Mouse (Mus musculus) forebrain, postnatal 0 days (tissue): ENCODE measurements around the gene Ksr1. TPM values are rescaled to one million over a fixed set of nuclear protein-coding genes. Genes with fewer than 3 reads are reported as not detected.
A peak's percentile ranks its signal among the peaks of the same experiment; 100 is the strongest.

Experiments
- ATAC-seq: fragments of 200-750 bp; cut with Nextera tagmentation; 2 replicates; pipeline ENCODE4 v1.8.0; 2017; ENCODE audit warnings: mild to moderate bottlenecking, moderate library complexity
- DNase-seq: peaks from one replicate; pipeline ENCODE4 v3.0.0-alpha.2; 2015
- H3K27ac ChIP-seq: fragments of 300-500 bp; sonication (generic); 2 replicates; pipeline ENCODE4 v1.5.1; 2014; ENCODE audit warnings: low read depth, mild to moderate bottlenecking, antibody characterized with exemption, low read length, moderate library complexity, mixed read lengths
- H3K27me3 ChIP-seq: fragments of 300-500 bp; sonication (generic); 2 replicates; pipeline ENCODE4 v1.6.1; 2014; ENCODE audit warnings: mild to moderate bottlenecking, low read length, mixed read lengths; ENCODE audit not compliant: insufficient read depth
- H3K36me3 ChIP-seq: fragments of 300-500 bp; sonication (generic); 2 replicates; pipeline ENCODE4 v1.6.1; 2014; ENCODE audit warnings: mild to moderate bottlenecking, moderate library complexity; ENCODE audit not compliant: insufficient read depth
- H3K4me1 ChIP-seq: fragments of 300-500 bp; sonication (generic); 2 replicates; pipeline ENCODE4 v1.6.1; 2014; ENCODE audit warnings: antibody characterized with exemption; ENCODE audit not compliant: insufficient read depth
- H3K4me2 ChIP-seq: fragments of 300-500 bp; sonication (generic); 2 replicates; pipeline ENCODE4 v1.6.1; 2014; ENCODE audit warnings: low read depth, mild to moderate bottlenecking, moderate library complexity
- H3K4me3 ChIP-seq: fragments of 300-500 bp; sonication (generic); 2 replicates; pipeline ENCODE4 v1.5.1; 2014; ENCODE audit warnings: low read depth, low read length, mixed read lengths
- H3K9ac ChIP-seq: fragments of 300-500 bp; sonication (generic); 2 replicates; pipeline ENCODE4 v1.6.1; 2014; ENCODE audit warnings: mild to moderate bottlenecking
- H3K9me3 ChIP-seq: fragments of 300-500 bp; sonication (generic); 2 replicates; pipeline ENCODE4 v1.6.1; 2016; ENCODE audit warnings: low read length
- CTCF ChIP-seq: sonication (generic); IDR thresholded peaks from 2 replicates; pipeline ENCODE4 v1.5.1; 2016; ENCODE audit warnings: antibody characterized with exemption, control low read depth, low read depth
- WGBS: fragments of 180-500 bp; shearing (Covaris S2); extraction: QIAGEN DNeasy Blood & Tissue Kit; methylation state at CpG from one replicate; pipeline ENCODE4 v1.1.7; 2014; 5-methylcytosine and 5-hydroxymethylcytosine counted together
- polyA plus RNA-seq: library from polyadenylated mRNA; unstranded; fragments of >200 nt; fragmentation: Nextera tagmentation; extraction: Ambion mirVana; gene quantifications from 2 replicates; pipeline ENCODE4 v1.2.1, GENCODE M21; 2015
- total RNA-seq: library from RNA; depleted of rRNA; stranded (reverse); fragments of >200 nt; gene quantifications from 2 replicates; pipeline ENCODE4 v1.2.3, GENCODE M21; 2014

Ksr1 gene
- total and polyA plus RNA-seq, 2 experiments from 2014 or later, result 2.7 to 33.2 TPM

GRCm38 (mm10) chr11:78983539-78983938 lies 162.7 kb downstream of the Ksr1 start:
- no peaks in the 10 kb centered on the region for H3K36me3 ChIP-seq
- no peak overlapping the region for H3K9ac ChIP-seq
- H3K4me3 ChIP-seq, result no peak overlapping the region
- 82% methylated on average over 7 of the region's 7 CpGs for WGBS
- H3K9me3 ChIP-seq, result no peaks in the 10 kb centered on the region
- H3K4me2 ChIP-seq, result peak overlapping the region; percentile 10; the same call in 1 of the 2 replicates
- H3K27me3 ChIP-seq, result no peaks in the 10 kb centered on the region
- no peaks in the 10 kb centered on the region for H3K4me1 ChIP-seq
- no peak for TF ChIP-seq CTCF
- DNase-seq, result no peak
- H3K27ac ChIP-seq, result no peak overlapping the region
- no peak for ATAC-seq

- no peaks in the 10 kb centered on the region for H3K9me3 ChIP-seq
- H3K27ac ChIP-seq, result no peak overlapping the region
- DNase-seq (no peak), ATAC-seq (no peak)
- no peak for TF ChIP-seq CTCF
- 88% methylated on average over 12 of the region's 12 CpGs for WGBS
- H3K4me2 ChIP-seq, result no peak overlapping the region
- no peaks in the 10 kb centered on the region for H3K36me3 ChIP-seq
- no peaks in the 10 kb centered on the region for H3K27me3 ChIP-seq
- no peaks in the 10 kb centered on the region for H3K4me1 ChIP-seq
- no peak overlapping the region for H3K4me3 ChIP-seq
- no peak overlapping the region for H3K9ac ChIP-seq
Measured at GRCm38 (mm10) chr11:78982513-78983291, 163.5 kb downstream of the Ksr1 start.

- ATAC-seq (no peak), DNase-seq (no peak)
- Histone ChIP-seq H3K27me3 (no peaks in the 10 kb centered on the region), H3K4me3 (no peak overlapping the region), H3K4me1 (no peaks in the 10 kb centered on the region), H3K4me2 (no peak overlapping the region), H3K9me3 (no peaks in the 10 kb centered on the region), H3K36me3 (no peaks in the 10 kb centered on the region), H3K9ac (no peak overlapping the region), H3K27ac (no peak overlapping the region)
- no peak for TF ChIP-seq CTCF
- 82% methylated on average over 2 of the region's 2 CpGs for WGBS
Measured at GRCm38 (mm10) chr11:78982042-78982441, 164.2 kb downstream of the Ksr1 start.

- no peak overlapping the region for H3K27ac ChIP-seq
- no peaks in the 10 kb centered on the region for H3K27me3 ChIP-seq
- H3K36me3 ChIP-seq, result no peaks in the 10 kb centered on the region
- no peak overlapping the region for H3K4me3 ChIP-seq
- 86% methylated on average over 4 of the region's 4 CpGs for WGBS
- TF ChIP-seq CTCF, result no peak
- H3K4me2 ChIP-seq, result no peak overlapping the region
- H3K9ac ChIP-seq, result no peak overlapping the region
- H3K9me3 ChIP-seq, result no peaks in the 10 kb centered on the region
- DNase-seq (no peak), ATAC-seq (no peak)
- no peaks in the 10 kb centered on the region for H3K4me1 ChIP-seq
Measured at GRCm38 (mm10) chr11:78980083-78980634, 166.0 kb downstream of the Ksr1 start.

GRCm38 (mm10) chr11:78978176-78979019 lies 167.8 kb downstream of the Ksr1 start:
- Histone ChIP-seq H3K27me3 (no peaks in the 10 kb centered on the region), H3K4me1 (no peaks in the 10 kb centered on the region), H3K9me3 (no peaks in the 10 kb centered on the region), H3K4me2 (no peak overlapping the region), H3K4me3 (no peak overlapping the region), H3K27ac (no peak overlapping the region), H3K36me3 (no peaks in the 10 kb centered on the region), H3K9ac (no peak overlapping the region)
- 64% methylated on average over 12 of the region's 12 CpGs for WGBS
- no peak for TF ChIP-seq CTCF
- DNase-seq (peak; percentile 38), ATAC-seq (no peak)

GRCm38 (mm10) chr11:78976731-78977510 lies 169.3 kb downstream of the Ksr1 start:
- Histone ChIP-seq H3K9me3 (no peaks in the 10 kb centered on the region), H3K36me3 (no peaks in the 10 kb centered on the region), H3K4me3 (no peak overlapping the region), H3K27me3 (no peaks in the 10 kb centered on the region), H3K4me2 (no peak overlapping the region), H3K27ac (no peak overlapping the region), H3K4me1 (no peaks in the 10 kb centered on the region), H3K9ac (no peak overlapping the region)
- TF ChIP-seq CTCF, result no peak
- ATAC-seq (no peak), DNase-seq (no peak)
- 79% methylated on average over 8 of the region's 8 CpGs for WGBS
